Mouse (Mus musculus) cerebellum, postnatal 10 days (tissue): ENCODE measurements around the gene Oxsr1.

Experiments
- DNase-seq, 2 experiments: peaks; one replicate each; pipeline ENCODE4 v3.0.0; 2021; ENCODE audit warnings: mixed read lengths in 2 of 2

Oxsr1 gene

GRCm38 (mm10) chr9:119337842-119338241 lies 15.6 kb upstream of the Oxsr1 start:
- DNase-seq, result peak in 1 of 2 experiments; percentile 27

DNA sequence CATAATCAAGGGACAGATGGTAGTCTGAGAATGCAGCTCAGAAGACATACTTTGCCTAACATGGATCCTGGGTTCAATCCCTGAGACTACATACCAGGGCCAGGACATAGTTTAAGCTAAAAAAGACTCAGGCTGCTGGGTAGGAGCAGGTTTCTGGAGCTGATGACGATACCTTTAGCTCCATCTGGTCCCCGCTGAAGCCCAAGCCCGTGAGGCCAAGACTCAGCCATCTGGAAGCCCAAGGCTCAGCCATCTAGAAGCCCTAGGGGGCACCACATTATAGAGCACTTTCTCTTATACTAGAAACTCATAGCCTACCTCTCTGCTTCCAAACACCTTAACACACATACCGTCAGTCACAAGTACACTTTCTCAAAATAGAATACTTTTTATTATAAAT lies 13.3 kb upstream of the Oxsr1 start:
- DNase-seq, result peak; percentile 31 to 35

DNA sequence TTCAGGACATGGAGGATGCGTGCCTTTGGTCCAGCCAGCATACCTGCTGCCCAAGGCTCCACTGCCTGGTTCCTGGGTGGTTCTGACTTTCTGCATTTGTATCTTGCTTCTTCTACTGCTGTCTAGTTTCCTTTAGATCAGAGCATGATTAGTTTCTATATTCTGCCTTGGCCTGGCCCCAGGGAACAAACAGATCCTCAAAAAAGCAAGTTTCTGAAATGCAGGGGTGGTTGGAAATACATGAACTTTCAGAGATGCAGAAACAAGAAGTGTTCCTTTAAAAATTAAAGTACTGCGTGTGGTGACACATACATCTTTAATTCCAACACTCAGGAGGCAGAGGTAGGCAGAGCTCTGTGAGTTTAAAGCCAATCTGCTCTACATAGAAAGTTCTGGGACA lies 12.6 kb upstream of the Oxsr1 start:
- no peak for DNase-seq

DNA sequence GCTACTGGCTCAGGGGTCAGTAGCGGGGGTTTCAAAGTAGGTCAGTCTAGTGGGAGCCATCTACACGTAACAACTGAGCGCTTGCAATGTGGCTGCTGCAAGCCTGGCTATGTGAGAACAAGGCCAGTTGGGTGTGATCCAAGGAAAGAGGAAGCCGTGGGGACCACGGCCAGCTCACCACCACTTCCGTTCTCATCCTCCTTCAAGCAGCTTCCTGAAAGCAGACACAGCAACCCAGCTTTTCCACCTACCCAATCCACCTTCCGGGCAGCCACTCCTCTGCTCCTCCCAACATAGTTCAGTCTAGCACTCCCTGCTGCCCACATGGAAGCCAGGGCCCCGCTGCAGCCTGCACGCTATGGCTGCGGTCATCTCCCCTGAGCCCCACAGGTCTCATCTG lies 12.1 kb upstream of the Oxsr1 start:
- DNase-seq, result peak; percentile 60 to 70

DNA sequence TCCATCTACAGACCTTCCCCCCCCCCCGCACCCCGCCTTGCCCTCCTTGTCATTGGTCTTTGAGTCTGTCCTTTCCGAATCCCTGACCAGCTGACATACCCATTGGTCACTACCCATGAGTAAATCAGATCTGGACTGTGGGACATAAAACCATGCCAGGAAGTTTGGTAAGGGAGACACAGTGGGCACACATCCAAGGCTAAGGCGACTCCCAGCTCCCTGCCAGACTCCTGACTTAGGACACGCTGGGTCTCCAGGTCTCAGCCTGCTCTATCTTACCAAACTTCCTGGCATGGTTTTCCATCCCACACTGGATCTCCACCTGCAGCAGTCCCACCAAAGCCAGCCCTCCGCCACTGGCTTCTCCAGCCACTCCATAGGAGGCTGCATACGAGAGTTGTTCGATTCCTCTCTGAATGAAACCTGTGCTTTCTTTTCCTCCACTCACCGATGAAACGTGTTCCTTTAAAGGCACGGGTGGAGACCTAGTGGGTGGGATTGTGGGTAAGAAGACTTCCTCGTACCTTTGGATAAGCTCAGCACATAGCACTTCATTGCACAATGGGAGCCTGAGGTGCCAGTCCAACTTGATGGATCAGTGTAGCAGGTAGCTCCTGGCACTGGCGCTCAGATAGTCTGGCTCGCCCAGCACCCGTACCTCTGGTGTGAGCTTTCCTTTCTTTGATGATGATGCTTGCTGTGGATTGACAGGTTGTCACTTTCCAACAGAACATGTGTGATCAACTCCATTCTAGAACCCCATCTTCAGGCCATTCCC lies 8.1 kb upstream of the Oxsr1 start:
- peak in 1 of 2 experiments; percentile 28 for DNase-seq

DNA sequence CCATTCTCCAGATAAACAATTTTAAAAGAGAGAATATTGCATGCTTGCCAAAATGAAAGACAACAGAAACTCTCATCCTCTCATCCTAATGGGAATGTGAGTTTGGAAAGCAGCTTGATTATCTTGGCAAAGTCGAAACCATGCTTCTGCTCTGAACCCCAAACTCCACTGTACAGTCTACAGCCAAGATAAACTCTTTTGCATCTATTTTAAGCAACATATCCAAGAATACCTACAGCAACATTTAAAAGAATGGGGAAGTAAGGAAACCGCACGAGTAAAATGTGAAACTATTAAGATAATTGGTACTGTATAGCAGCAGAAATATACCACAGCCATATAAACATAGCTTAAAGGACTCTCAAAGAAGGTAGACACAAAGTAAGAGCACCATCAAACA lies 6.3 kb upstream of the Oxsr1 start:
- no peak for DNase-seq

GRCm38 (mm10) chr9:119324130-119324529 lies 1.9 kb upstream of the Oxsr1 start:
- DNase-seq, result no peak

DNA sequence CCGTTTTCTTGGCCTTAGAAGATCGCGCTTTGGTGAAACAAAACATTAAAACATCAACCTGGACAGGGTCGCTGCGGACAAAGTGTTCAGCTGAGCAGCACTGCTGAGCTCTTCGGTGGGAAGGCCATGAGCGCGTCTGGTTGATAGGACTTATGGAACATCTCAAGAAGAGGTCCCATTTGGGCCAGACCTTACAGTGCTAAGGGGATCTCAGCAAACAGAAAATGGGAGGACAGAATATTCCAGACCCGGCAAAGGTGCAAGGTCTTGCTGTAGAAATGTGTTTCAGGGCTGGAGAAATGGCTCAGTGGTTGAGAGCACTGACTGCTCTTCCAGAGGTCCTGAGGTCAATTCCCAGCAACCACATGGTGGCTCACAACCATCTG lies 1.0 kb upstream of the Oxsr1 start:
- DNase-seq, result no peak

DNA sequence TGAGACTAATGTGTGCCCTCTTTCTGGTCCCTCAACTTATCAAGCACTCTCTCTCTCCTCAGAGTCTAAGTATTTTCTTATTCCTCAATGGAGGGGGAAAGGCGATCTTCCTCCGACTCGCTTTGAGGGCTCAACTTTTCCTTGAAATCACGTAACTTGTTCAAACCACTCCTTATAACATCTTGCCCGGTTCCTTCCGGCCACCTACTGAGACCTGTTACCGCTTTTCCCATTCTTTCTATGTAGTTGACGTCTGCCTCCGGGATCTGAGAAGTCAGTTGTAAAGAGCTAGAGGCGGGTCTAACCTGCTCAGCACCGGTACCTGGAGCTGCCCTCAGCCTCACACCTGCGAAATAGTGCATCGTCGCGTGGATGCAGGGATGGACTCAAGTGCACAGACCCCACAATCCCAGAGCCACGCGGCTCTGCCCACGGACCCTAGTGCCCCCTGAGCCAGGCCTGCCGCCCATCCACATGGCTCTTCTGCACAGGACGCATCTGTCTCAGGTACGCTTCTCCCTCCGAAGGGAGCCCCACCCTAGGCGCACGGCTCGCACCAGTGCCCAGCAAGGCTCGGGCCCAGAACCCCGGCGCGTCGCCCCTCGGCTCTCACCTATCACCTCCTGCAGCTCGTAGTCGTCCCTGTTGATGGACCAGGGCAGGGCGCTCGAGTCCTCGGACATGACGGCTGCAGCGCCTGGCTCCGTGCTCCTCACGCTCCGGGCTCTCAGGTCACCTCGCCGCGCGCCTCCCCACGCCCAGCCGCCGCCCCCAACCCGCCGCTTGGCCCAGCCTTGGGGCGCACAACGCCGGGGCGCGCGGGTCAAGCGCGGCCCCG lies 616 bp downstream of the Oxsr1 start:
- DNase-seq, result no peak

DNA sequence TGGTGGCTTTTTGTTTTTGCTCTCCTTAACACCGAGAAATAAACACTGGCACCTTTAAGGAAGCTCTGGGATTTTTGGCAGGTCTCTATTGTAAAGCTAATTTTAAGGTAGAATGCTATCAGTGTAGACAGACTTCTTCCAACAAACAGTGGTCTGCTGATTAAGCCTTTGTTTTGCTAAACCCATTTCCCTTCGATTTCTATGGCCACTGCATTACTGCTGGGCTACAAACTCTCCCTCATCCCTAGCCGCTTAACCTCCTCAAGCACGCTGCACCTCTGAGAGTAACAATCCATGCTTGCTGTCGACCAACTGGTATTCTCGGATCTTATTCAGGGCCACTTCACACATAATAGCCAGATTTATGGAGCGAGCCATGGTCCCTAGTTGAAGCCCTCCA lies 1.3 kb downstream of the Oxsr1 start:
- DNase-seq, result no peak

GRCm38 (mm10) chr9:119320446-119320845 lies 1.8 kb downstream of the Oxsr1 start:
- DNase-seq, result no peak

- no peak for DNase-seq
These were observed 3.3 kb downstream of the Oxsr1 start for GRCm38 (mm10) chr9:119318891-119319290.

DNA sequence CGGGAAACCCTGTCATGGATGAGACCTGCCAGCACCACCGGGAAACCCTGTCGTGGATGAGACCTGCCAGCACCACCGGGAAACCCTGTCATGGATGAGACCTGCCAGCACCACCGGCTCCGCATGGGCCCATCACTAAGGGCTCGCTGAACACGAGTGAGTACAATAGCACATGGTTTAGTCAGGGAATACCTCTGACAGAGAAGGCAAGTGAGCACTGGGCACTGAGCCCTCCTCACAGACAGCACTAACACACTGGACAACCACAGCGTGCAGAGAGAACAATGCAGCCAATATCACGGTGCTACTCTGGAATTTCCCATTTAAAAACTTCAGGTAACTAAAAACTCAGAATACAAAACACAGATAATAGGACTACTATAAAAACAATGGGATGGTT lies 9.1 kb downstream of the Oxsr1 start:
- peak; percentile 20 to 32 for DNase-seq

- DNase-seq, result no peak
These were observed 13.2 kb downstream of the Oxsr1 start for GRCm38 (mm10) chr9:119309067-119309466.

- no peak for DNase-seq
These were observed 16.4 kb downstream of the Oxsr1 start for GRCm38 (mm10) chr9:119305863-119306262.

DNA sequence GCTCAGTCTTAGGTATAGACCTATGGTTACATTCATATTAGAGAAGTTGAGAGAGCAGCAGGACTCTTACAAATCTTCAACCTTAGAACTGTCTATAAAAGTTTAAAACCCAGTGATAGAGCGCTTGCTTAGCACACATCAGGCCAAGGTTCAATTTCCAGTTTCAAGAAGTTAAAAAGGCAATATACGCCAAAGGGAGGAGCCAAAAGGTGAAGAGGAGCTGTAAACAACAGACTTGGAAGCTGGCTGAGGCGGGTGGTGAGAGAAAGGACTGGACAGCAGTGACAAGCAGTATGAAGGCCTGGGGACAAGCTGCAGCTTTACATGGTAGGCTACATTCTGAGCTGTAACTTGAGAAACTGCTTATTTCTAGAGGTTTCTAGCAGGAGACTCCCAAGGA lies 23.7 kb downstream of the Oxsr1 start:
- no peak for DNase-seq

GRCm38 (mm10) chr9:119297696-119298095 lies 24.5 kb downstream of the Oxsr1 start:
- no peak for DNase-seq

GRCm38 (mm10) chr9:119290791-119291190 lies 31.4 kb downstream of the Oxsr1 start:
- no peak for DNase-seq

- DNase-seq, result no peak
These were observed 41.1 kb downstream of the Oxsr1 start for GRCm38 (mm10) chr9:119280894-119281682.

DNA sequence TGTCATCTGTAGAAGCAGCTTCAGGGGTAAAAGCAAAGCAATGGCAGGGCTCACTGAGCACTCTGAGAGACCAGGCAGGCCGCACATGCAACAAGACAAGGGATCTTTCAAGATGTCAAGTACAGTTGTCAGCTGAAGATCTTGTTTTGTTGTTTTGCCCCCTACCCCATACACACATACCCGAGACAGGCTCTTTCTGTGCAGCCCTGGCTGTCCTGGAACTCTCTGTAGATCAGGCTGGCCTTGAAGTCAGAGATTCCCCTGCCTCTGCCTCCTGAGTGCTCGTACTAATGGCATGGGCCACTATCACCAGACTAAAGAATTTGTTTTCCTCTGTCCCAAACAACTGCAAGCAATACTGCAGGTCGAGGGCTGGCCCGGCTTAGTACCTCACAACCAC lies 44.2 kb downstream of the Oxsr1 start:
- DNase-seq, result no peak

DNA sequence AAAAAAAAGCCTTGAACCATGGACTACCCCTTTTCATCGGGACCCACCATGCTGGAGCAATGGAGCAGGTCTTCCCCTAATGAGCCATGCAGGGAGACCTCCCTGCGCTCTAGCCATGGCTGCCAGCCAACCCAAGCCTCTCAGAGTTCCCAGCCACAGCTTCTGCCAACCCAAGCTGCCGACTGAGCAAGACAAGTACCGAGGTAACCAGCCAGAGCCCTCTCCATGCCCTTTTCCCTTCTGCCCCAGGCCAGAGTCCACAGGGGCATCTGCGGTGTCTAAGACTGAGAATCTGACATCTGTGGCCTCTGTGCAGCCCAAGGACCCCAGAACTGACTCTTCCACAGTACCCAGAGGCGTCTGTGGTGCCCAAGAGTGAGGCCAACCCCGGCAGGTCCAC lies 45.9 kb downstream of the Oxsr1 start:
- peak; percentile 84 to 90 for DNase-seq

DNA sequence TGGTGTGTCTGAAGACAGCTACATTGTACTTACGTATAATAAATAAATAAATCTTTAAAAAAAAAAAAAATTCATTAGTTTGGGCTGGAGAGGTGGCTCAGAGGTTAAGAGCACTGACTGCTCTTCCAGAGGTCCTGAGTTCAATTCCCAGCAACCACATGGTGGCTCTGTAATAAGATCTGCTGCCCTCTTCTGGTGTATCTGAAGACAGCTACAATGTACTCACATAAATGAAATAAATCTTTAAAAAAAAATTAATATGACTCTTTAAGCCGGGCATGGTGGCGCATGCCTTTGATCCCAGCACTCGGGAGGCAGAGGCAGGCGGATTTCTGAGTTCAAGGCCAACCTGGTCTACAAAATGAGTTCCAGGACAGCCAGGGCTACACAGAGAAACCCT lies 47.4 kb downstream of the Oxsr1 start:
- peak in 1 of 2 experiments; percentile 13 for DNase-seq

DNA sequence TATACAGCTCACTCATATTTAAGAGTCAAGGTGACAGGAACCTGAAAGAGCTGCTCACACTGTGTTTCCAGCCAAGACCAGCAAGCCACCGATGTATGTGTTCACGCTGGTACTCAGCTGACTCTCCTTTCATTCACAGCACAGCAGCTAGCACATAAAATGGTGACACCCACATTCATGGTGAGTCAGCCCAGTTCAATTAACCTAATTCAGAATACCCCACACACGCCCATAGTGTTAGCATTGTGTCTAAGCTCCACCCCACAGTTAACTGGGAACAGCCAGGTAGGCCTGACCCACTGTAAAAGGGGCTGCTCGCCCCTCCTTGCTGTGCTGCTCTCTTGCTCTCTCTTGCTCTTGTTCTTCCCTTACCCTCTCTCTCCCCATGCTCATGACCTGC lies 50.7 kb downstream of the Oxsr1 start:
- no peak for DNase-seq
